Mouse (Mus musculus): ENCODE results near the gene Gpr19. TPM values are rescaled to one million over a fixed set of nuclear protein-coding genes. Genes with fewer than 3 reads are reported as not detected.

The Gpr19 gene
- total RNA-seq, 1 experiment from 2014 or later: 4.6 TPM

DNA sequence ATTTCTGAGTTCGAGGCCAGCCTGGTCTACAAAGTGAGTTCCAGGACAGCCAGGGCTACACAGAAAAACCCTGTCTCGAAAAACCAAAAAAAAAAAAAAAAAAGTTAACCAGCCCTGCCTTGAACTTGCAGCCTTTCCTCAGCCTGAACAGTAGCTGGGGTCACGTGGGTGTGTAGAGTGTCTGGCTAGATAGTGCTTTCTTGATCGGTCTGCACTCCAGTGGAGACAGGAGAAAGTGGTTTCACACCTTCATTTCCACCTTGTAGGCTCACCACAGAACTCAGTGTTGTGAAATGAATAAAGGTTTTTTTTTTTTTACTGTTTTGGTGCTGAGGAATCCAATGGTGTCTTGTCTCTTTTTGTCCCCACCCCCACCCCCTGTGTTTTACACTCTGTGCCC, 5.0 kb upstream of the Gpr19 start:
- no peak for ATAC-seq (replicated peaks in 1 of 2; ENCODE audit: insufficient read depth in 1 of 2, low FRiP score in 2 of 2, low TSS enrichment in 1 of 2, low read depth in 1 of 2, poor library complexity in 2 of 2, severe bottlenecking in 2 of 2)

DNA sequence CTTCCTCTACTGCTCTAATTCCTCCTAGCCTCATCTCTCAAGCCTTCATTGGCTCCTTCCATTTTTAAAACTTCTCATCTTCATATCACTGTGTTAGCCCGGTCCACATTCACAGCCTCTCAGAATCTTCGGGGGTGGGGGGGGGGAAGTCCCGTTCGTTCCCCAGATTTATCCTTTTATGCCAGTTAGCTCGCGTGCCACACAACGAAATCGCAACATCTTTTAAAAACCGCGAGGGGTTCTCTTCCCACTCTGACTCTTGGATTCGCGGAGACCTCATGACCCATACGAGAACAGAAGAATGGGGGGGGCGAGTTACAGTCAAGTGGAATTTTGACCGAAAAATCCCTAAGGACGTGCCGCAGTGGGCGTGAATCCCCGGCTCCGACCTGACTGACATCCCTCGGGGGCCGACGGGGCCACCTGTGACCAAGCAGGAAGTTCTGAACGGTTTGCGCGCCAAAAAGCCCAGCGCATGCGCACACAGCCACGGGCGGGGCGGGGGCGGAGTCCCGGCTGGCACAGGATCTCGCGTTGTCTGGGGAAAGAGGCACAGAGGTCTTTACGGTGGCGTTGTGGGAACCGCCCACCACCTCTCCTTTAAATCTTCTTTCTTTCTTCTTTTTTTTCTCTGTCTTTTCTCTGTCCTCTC, 809 bp downstream of the Gpr19 start:
- peak; percentile 84 to 93 for ATAC-seq (replicated peaks in 1 of 2; ENCODE audit: insufficient read depth in 1 of 2, low FRiP score in 2 of 2, low TSS enrichment in 1 of 2, low read depth in 1 of 2, poor library complexity in 2 of 2, severe bottlenecking in 2 of 2)

DNA sequence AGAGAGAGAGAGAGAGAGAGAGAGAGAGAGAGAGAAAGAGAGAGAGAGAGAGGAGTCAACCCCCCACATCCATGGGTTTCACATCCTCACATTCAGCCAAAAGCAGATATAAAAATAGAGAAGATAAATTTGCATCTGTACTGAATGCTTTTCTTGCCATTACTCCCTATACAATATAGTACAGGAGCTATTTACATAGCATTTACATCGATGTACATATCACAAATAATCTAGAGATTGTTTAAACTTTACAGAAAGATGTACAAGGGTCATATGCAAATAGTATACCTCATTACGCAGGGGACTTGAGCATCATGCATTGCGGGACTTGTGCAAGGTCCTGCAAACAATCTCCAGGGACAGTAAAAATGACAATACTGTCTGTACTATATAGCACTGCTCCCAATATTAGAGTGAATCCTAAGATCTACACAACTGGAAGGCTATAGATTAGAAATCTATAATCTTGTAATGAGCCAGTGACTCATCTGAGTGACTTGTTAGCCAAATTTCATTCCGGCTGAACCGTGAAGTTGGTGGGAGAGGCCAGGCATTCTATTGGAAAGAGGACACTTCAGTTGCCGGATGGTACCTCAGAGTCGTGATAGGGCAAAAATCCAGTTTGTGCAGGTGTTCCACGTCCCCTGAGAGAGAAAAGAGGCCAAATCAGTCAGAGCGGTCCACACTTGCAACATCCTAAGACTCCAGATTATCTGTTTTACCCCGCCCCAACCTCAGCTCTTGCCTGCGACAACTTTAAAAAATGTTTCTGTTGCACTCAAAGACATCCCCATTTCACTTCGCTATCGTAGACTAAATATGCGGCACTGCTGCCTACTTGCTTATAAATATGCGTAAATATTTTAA, 1.6 kb downstream of the Gpr19 start:
- ATAC-seq (replicated peaks in 1 of 2; ENCODE audit: insufficient read depth in 1 of 2, low FRiP score in 2 of 2, low TSS enrichment in 1 of 2, low read depth in 1 of 2, poor library complexity in 2 of 2, severe bottlenecking in 2 of 2): no peak

DNA sequence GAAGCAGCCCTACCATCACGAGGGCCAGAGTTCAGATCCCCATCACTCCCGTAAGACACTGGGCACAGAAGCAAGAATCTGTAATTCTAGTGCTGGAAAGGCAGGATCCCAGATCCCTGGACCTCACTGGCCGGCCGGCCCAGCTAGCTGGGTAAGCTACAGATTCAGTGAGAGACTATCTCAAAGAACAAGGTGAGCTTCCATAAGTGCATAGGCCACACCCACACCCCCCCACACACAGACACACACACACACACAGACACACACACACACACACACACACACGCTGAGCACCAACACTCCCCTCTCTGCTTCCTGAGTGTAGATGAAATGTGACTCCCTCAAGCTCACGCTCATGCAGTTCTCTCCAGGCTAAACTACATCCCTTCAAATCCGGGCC, 7.9 kb downstream of the Gpr19 start:
- ATAC-seq (replicated peaks in 1 of 2; ENCODE audit: insufficient read depth in 1 of 2, low FRiP score in 2 of 2, low TSS enrichment in 1 of 2, low read depth in 1 of 2, poor library complexity in 2 of 2, severe bottlenecking in 2 of 2): no peak

DNA sequence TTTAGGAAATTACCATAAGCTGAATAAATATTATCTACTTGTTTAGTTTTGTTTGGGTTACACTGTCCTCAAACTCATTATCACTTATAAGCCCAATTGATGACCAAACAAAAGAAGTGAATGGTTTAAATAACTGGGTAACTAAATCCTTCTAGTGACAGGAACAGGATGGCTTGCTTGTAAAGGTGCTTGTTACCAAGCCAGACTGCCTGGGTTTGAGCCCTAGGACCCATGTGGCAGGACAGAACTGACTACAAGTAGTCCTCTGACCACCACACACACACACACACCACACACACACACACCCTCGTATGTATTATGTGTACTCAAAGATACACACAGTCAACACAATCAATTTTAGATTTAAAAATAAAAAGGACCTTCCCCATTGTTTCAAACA, 8.6 kb downstream of the Gpr19 start:
- ATAC-seq (replicated peaks in 1 of 2; ENCODE audit: insufficient read depth in 1 of 2, low FRiP score in 2 of 2, low TSS enrichment in 1 of 2, low read depth in 1 of 2, poor library complexity in 2 of 2, severe bottlenecking in 2 of 2): no peak

DNA sequence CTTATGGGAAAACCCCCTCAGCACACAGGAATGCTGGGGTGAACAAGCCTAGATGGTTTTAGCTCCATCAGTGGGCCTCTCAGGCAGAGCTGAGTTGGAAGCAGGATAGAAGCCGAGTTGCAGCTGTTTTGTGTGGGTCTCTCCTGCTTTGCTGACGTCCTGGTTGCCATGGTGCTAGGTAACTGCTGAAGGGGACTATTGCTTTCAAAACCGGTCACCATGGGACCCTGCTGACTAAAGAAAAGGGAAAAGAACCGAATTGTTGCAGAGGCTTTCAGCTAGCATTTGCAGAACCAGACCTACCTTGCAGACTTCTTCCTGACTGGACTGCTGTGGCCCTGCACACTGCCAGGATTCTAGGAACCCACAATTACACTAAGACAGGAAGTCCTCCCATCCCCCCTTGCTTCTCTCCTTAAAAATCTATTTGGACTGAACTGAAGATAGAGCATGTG, 9.8 kb downstream of the Gpr19 start:
- no peak for ATAC-seq (replicated peaks in 1 of 2; ENCODE audit: insufficient read depth in 1 of 2, low FRiP score in 2 of 2, low TSS enrichment in 1 of 2, low read depth in 1 of 2, poor library complexity in 2 of 2, severe bottlenecking in 2 of 2)

DNA sequence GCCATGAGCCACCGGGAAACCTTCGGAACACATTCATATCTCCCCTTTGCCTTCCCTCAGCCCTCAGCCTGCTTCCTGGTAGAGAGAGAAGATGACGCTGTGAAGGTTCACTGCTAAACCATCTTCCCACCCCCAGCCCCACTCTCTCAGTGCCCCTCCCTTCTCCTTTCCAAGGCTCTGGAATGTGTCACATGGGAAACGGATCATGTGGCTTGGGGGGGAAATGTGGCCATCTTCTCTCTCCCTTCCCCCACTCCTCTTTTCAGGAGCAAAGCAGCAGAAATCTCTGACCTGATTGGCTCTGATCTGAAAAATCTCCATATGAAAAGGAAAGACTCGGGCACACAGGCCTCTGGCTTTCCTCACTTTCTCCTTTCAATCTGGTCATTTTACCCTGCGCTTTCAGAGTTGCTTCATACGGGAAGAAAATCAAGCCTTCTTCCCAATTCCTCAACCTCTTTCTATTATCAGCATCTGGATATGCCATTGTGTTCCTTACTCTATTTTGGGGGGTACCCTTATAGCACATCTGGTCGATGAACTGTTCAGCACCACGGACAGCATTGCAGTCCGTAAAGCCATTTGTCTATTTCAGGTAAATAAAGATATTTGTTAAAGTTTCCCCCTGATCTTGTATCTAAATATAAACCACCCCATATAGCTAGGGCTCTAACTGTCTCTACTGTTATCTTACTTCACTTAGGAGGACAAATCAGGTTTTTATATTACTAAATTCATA, 10.5 kb downstream of the Gpr19 start:
- ATAC-seq (replicated peaks in 1 of 2; ENCODE audit: insufficient read depth in 1 of 2, low FRiP score in 2 of 2, low TSS enrichment in 1 of 2, low read depth in 1 of 2, poor library complexity in 2 of 2, severe bottlenecking in 2 of 2): no peak

DNA sequence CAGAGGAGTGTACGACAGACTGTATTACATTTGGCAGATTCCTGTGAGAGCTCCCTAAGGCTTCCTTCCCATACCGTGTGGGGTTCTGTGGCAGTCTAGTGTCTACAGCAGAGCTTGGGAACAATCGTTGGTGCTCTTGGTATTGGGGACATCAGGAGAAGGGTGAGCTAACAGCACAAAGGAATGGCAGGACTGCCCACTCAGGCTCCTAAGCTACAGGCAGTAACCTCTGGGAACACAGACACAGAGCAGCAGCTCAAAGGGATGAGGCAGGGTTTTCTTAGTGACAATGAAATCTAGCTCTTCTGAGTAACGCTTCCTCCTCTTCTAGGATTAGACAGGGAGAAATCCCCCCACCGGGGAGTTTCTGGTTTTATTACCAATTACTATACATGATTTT, 11.4 kb downstream of the Gpr19 start:
- no peak for ATAC-seq (replicated peaks in 1 of 2; ENCODE audit: insufficient read depth in 1 of 2, low FRiP score in 2 of 2, low TSS enrichment in 1 of 2, low read depth in 1 of 2, poor library complexity in 2 of 2, severe bottlenecking in 2 of 2)

DNA sequence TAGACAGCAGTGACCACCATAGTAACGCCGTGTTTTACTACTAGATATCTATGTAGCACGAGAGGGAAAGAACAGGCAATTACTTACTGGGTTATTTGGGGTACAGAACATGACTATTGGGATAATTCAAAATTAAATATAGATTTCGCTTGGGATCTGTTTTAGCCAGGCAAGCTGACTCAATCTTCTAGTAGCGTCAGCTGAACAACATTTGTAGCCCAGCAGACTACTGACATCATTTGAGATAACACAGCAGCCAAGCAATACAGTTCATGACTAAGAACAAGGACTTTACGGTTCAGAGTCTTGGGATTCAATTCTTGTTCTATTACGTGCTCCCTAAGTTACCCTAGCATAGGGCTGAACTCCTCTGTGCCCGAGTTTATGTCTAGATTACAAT, 11.9 kb downstream of the Gpr19 start:
- no peak for ATAC-seq (replicated peaks in 1 of 2; ENCODE audit: insufficient read depth in 1 of 2, low FRiP score in 2 of 2, low TSS enrichment in 1 of 2, low read depth in 1 of 2, poor library complexity in 2 of 2, severe bottlenecking in 2 of 2)

DNA sequence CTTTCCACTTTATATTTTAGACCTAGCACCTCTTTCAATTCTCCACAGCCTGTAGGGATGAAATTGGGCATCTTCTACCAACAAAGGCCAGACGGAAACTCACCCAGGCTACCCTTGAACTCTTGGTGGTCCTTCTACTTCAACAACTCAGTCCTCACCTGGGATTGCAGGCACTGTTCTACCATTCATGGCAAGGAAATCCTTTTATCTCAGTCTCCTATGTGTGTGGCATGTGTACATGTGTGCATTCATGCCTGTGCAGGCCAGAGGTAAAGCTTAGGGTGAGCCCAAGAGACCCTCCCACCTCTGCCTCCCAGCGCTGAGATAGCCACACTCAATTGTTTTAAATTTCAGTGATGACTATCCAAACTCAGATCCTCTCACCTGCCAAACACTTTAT, 12.9 kb downstream of the Gpr19 start:
- no peak for ATAC-seq (replicated peaks in 1 of 2; ENCODE audit: insufficient read depth in 1 of 2, low FRiP score in 2 of 2, low TSS enrichment in 1 of 2, low read depth in 1 of 2, poor library complexity in 2 of 2, severe bottlenecking in 2 of 2)

DNA sequence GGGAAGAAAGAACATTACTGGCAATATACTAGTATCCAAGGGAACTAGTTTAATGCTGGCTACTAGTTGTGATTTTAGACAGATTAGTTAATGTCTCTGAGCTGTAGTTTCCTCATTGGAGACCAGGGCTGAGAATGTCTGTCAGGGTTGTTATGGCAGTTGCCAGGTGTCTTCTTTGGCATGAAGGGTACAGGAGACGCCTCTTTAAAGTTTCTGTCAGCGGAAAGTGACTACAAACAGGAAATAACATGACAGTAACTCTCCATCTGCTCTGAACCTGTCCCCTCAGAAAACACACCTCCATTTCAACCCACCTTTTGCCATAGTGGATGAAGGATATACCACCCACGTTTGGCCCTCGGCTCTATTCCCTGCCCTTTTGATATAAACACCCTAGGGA, 14.7 kb downstream of the Gpr19 start:
- ATAC-seq (replicated peaks in 1 of 2; ENCODE audit: insufficient read depth in 1 of 2, low FRiP score in 2 of 2, low TSS enrichment in 1 of 2, low read depth in 1 of 2, poor library complexity in 2 of 2, severe bottlenecking in 2 of 2): no peak

DNA sequence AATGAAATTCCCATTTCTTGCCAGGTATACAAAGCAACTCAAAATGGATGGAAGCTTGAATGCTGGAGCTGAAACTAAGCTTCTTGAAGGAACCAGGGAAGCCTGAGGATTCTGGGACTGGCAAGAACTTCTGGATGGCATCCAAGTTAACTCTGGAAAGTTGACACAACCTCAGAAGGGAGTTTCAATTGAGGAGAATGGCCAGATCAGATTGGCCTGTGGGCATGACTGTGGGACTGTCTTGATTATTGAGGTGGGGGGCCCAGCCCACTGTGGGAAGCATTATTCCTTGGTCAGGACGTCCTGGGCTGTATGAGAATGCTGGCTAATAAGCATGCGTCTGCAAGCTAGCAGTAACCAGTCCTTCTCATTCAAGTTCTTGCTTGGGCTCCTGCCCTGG, 18.3 kb downstream of the Gpr19 start:
- ATAC-seq (replicated peaks in 1 of 2; ENCODE audit: insufficient read depth in 1 of 2, low FRiP score in 2 of 2, low TSS enrichment in 1 of 2, low read depth in 1 of 2, poor library complexity in 2 of 2, severe bottlenecking in 2 of 2): no peak

DNA sequence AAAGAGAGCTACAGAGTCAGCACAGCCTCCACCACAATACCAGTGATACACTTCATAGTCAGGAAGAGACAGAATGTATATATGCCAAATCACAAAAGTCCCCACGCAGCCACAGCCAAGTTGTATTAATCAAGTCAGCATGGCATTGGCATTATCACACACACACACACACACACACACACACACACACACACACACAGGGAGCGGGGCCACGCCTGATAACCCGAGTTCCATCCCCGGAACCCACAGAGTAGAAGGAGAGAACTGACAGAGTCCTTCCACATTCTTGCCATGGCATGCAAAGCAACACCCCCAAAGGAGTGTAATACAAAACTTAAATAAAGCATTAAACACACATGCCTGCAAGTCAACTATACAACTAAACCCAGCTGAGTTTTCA, 18.8 kb downstream of the Gpr19 start:
- ATAC-seq (replicated peaks in 1 of 2; ENCODE audit: insufficient read depth in 1 of 2, low FRiP score in 2 of 2, low TSS enrichment in 1 of 2, low read depth in 1 of 2, poor library complexity in 2 of 2, severe bottlenecking in 2 of 2): no peak

DNA sequence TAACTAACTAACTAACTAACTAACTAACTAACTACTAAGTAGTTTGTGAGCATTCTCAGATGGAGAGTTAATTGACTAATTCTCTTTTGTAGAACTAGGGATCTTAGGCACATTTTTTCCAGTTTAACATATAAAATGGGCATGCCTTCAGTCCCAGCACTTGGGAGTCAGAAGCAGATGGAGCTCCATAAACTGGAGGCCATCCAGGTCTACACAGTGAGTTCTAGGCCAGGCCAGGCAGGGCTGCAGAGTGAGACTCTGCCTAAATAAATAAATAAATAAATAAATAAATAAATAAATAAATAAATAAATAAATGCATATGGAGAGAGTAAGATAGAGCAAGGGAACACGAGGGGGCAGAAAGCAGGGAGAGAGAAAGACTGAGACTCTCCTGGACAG, 20.5 kb downstream of the Gpr19 start:
- no peak for ATAC-seq (replicated peaks in 1 of 2; ENCODE audit: insufficient read depth in 1 of 2, low FRiP score in 2 of 2, low TSS enrichment in 1 of 2, low read depth in 1 of 2, poor library complexity in 2 of 2, severe bottlenecking in 2 of 2)

DNA sequence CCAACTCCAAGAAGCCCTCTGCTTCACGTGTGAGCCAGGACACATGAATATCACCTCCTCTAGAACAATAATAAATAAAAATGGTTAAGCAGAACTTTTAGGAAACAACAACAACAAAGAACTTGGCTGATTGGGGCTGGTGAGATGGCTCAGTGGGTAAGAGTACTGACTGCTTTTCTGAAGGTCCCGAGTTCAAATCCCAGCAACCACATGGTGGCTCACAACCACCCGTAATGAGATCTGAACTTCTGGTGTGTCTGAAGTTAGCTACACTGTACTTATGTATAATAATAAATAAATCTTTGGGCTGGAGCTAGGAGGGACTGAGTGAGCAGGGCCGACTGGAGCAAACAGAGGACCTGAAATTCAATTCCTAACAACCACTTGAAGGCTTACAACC, 21.1 kb downstream of the Gpr19 start:
- ATAC-seq (replicated peaks in 1 of 2; ENCODE audit: insufficient read depth in 1 of 2, low FRiP score in 2 of 2, low TSS enrichment in 1 of 2, low read depth in 1 of 2, poor library complexity in 2 of 2, severe bottlenecking in 2 of 2): no peak

DNA sequence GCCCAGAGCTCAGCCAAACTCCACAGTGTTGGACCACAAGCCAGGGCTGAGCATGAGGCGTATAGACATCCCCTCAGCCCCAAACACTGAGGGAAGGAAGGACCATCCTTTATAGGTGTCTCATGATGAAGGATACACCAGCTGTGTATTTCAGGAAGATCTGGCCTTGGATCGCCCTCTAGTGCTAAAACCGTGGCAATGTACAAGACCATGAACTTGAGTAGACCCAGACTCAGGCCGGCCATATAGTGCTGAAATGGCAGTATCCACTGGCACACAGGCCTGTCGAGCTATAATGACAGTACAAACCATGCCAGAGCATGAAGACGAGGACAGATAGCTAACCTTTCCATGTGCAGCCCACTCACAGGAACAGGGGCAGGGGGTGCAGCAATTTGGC, 21.6 kb downstream of the Gpr19 start:
- ATAC-seq (replicated peaks in 1 of 2; ENCODE audit: insufficient read depth in 1 of 2, low FRiP score in 2 of 2, low TSS enrichment in 1 of 2, low read depth in 1 of 2, poor library complexity in 2 of 2, severe bottlenecking in 2 of 2): peak in 1 of 2 experiments; percentile 58; a peak in 2 of 4 replicates

DNA sequence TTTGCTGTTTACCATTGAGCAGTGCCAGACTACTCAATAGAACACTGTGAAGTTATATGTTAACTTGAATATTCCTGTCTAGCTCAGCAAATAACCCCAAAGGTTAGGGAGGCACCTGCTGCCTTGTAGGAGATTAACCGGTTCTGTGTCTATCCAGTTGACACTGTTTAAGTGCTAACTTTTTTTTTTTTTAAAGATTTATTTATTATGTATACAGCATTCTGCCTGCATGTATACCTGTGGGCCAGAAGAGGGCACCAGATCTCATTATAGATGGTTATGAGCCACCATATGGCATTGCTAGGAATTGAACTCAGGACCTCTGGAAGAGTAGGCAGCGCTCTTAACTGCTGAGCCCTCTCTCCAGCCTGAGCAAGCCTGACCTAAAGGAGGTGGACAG, 25.4 kb downstream of the Gpr19 start:
- no peak for ATAC-seq (replicated peaks in 1 of 2; ENCODE audit: insufficient read depth in 1 of 2, low FRiP score in 2 of 2, low TSS enrichment in 1 of 2, low read depth in 1 of 2, poor library complexity in 2 of 2, severe bottlenecking in 2 of 2)

DNA sequence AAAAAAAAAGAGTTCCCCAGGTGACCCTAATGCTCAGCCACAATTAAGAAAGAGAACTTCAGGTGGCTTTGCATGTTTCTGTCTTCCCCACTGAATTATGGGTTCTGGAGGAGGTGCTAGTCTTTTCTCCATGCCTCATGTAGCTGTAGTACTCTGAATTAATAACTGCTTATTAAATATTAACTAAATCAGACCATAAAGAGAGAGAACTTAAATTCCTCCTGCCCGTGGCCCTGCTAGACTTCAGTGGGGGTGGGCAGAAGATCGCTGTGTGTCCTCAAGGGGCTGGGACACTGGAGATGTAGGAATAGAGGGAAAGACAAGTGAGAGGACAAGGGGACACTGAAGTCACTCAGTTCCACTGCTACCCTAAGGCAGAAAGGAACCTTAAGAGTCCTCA, 26.1 kb downstream of the Gpr19 start:
- no peak for ATAC-seq (replicated peaks in 1 of 2; ENCODE audit: insufficient read depth in 1 of 2, low FRiP score in 2 of 2, low TSS enrichment in 1 of 2, low read depth in 1 of 2, poor library complexity in 2 of 2, severe bottlenecking in 2 of 2)

All from hematopoietic stem cell, adult 5-6 weeks (primary cell).